Mouse (Mus musculus): Measurements from ENCODE around the gene Wdr48. TPM values are rescaled to one million over a fixed set of nuclear protein-coding genes. Genes with fewer than 3 reads are reported as not detected.

The Wdr48 gene
- polyA plus RNA-seq, 1 experiment from 2014 or later, result 71.6 TPM

GRCm38 (mm10) chr9:119975286-119975685 is 80.6 kb downstream of the Wdr48 start:
- Histone ChIP-seq H3K27me3 (ENCODE audit: poor library complexity, severe bottlenecking) (no peaks in the 10 kb centered on the region), H3K36me3 (replicated peaks) (peaks cover 51% of the 10 kb centered on the region), H3K9me3 (0 out of 2 replicates have a peak, but pooled peaks cover 3% of the 10 kb centered on the region), H3K27ac (no peak overlapping the region), H3K4me1 (peaks cover 50% of the 10 kb centered on the region), H3K4me3 (no peak overlapping the region)
- 94% methylated on average over 4 of the region's 4 CpGs for WGBS
- no peak for DNase-seq (ENCODE audit: extremely low spot score, low spot score)

Other genes with a start within 250 kb of the Wdr48 start
- gene Scn10a, start 175.6 kb upstream of the Wdr48 start, polyA plus RNA-seq (2016; fragmentation: Nextera tagmentation; extraction: Ambion mirVana), result not detected in 2 replicates
- 0.78 and 1.3 TPM in 2 replicates for gene Scn11a, start 69.4 kb upstream of the Wdr48 start, polyA plus RNA-seq (2016; fragmentation: Nextera tagmentation; extraction: Ambion mirVana)
- gene Gorasp1, start 42.7 kb downstream of the Wdr48 start, polyA plus RNA-seq (2016; fragmentation: Nextera tagmentation; extraction: Ambion mirVana), result 29.9 and 30.4 TPM in 2 replicates
- 0.31 and 0.42 TPM in 2 replicates for gene Ttc21a, start 42.7 kb downstream of the Wdr48 start, polyA plus RNA-seq (2016; fragmentation: Nextera tagmentation; extraction: Ambion mirVana)
- 3.3 and 4.2 TPM in 2 replicates for gene Csrnp1, start 89.8 kb downstream of the Wdr48 start, polyA plus RNA-seq (2016; fragmentation: Nextera tagmentation; extraction: Ambion mirVana)
- gene Xirp1, start 128.7 kb downstream of the Wdr48 start, polyA plus RNA-seq (2016; fragmentation: Nextera tagmentation; extraction: Ambion mirVana), result not detected in 2 replicates
- gene Cx3cr1, start 175.0 kb downstream of the Wdr48 start, polyA plus RNA-seq (2016; fragmentation: Nextera tagmentation; extraction: Ambion mirVana), result 4.7 and 4.8 TPM in 2 replicates
- gene Ccr8, start 197.2 kb downstream of the Wdr48 start, polyA plus RNA-seq (2016; fragmentation: Nextera tagmentation; extraction: Ambion mirVana), result not detected in 2 replicates
- gene Slc25a38, start 215.5 kb downstream of the Wdr48 start, polyA plus RNA-seq (2016; fragmentation: Nextera tagmentation; extraction: Ambion mirVana), result 40.8 and 44.3 TPM in 2 replicates
- 1,594 and 1,616 TPM in 2 replicates for gene Rpsa, start 232.8 kb downstream of the Wdr48 start, polyA plus RNA-seq (2016; fragmentation: Nextera tagmentation; extraction: Ambion mirVana)

Data from forebrain, embryonic 10.5 days (tissue).